Mouse (Mus musculus): ENCODE data around the gene Armh2. TPM values are rescaled to one million over a fixed set of nuclear protein-coding genes. Genes with fewer than 3 reads are reported as not detected.

Armh2 gene
- polyA plus RNA-seq, 1 experiment from 2014 or later = not detected

DNA sequence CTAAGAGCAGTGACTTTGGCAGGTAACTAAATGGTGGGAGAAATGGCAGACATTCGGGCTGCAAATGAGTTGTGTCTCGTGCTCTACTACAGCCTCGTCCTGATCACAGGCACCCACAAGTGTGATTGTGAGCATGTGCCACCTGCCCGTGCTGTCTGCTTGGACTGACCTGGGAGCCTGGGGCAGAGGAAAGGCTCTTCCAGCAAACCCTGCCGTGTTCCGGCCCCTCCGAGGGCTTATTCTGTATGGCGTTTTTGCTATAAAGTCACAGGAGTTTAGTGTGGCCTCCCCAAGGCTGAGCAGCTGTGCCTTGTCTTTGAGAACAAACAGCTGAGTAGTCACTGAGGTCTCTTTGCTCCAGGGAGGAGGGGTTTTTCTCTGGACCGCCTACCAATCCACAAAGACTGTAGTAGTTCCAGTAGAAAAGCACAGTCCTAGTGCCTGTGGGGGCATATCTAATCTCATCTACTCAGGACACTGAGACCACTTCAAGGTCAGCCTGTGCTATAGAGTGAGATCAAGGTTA is 26.6 kb upstream of the Armh2 start:
- ATAC-seq (replicated peaks; ENCODE audit: low FRiP score) = no peak
- Histone ChIP-seq H3K9ac (ENCODE audit: low read depth, low read length) (no peak overlapping the region), H3K4me1 (replicated peaks; ENCODE audit: control insufficient read depth, insufficient read depth, low read length) (no peaks in the 10 kb centered on the region), H3K9me3 (ENCODE audit: control insufficient read depth, low read length) (no peaks in the 10 kb centered on the region), H3K4me2 (no peak overlapping the region), H3K36me3 (ENCODE audit: control insufficient read depth, insufficient read depth, low read length) (no peaks in the 10 kb centered on the region), H3K27ac (ENCODE audit: low read depth, low read length) (no peak overlapping the region), H3K4me3 (ENCODE audit: low read depth, low read length) (no peak overlapping the region), H3K27me3 (replicated peaks; ENCODE audit: control insufficient read depth, insufficient read depth, low read length) (no peaks in the 10 kb centered on the region)
- WGBS = 84% methylated on average over 9 of the region's 9 CpGs
- DNase-seq (ENCODE audit: low spot score) = no peak

DNA sequence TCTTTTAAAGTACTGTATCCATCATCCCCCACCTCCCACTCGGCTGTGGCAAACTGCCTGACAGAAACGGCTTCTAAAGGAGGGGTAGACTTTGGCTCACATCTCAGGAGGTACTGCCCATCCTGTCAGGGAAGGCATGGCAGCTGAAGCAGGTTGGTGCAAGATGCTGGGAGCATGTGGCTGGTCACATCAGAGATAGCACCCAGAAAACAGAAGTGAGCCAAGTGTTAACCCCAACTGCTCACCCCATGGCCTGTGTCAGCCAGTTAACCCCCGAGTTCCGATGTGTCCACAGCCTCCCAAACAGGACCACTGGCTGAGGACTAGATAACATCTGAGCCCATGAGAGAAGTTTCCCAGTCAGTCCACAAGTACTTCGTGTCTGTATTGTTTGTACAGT is 25.4 kb upstream of the Armh2 start:
- ATAC-seq (replicated peaks; ENCODE audit: low FRiP score) (no peak), DNase-seq (ENCODE audit: low spot score) (no peak)
- H3K9ac ChIP-seq (ENCODE audit: low read depth, low read length) = no peak overlapping the region
- H3K4me2 ChIP-seq = no peak overlapping the region
- H3K4me1 ChIP-seq (replicated peaks; ENCODE audit: control insufficient read depth, insufficient read depth, low read length) = no peaks in the 10 kb centered on the region
- 71% methylated on average over 5 of the region's 5 CpGs for WGBS
- no peaks in the 10 kb centered on the region for H3K9me3 ChIP-seq (ENCODE audit: control insufficient read depth, low read length)
- H3K27me3 ChIP-seq (replicated peaks; ENCODE audit: control insufficient read depth, insufficient read depth, low read length) = no peaks in the 10 kb centered on the region
- no peak overlapping the region for H3K27ac ChIP-seq (ENCODE audit: low read depth, low read length)
- no peak overlapping the region for H3K4me3 ChIP-seq (ENCODE audit: low read depth, low read length)
- no peaks in the 10 kb centered on the region for H3K36me3 ChIP-seq (ENCODE audit: control insufficient read depth, insufficient read depth, low read length)

DNA sequence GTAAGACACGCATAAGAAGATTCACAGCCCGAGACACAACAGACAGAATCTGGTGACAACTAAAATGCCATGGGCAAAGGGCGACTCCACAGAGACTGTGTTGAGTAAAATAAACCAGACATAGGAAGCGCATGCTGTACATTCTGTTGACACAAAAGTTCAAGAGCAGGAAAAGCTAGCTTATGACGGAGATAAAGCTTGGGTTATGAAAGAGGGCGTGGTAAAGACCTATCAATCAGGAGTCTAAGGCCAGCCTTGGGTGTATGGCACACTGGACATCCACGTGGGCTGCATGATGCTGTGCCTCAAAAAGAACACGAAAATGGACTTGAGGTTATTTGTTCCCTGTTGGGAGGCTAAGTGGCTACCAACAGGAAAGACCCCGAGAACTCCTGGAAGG is 24.6 kb upstream of the Armh2 start:
- ATAC-seq (replicated peaks; ENCODE audit: low FRiP score) = no peak
- Histone ChIP-seq H3K36me3 (ENCODE audit: control insufficient read depth, insufficient read depth, low read length) (no peaks in the 10 kb centered on the region), H3K4me3 (ENCODE audit: low read depth, low read length) (no peak overlapping the region), H3K4me1 (replicated peaks; ENCODE audit: control insufficient read depth, insufficient read depth, low read length) (no peaks in the 10 kb centered on the region), H3K4me2 (no peak overlapping the region), H3K9ac (ENCODE audit: low read depth, low read length) (no peak overlapping the region), H3K27ac (ENCODE audit: low read depth, low read length) (no peak overlapping the region), H3K27me3 (replicated peaks; ENCODE audit: control insufficient read depth, insufficient read depth, low read length) (no peaks in the 10 kb centered on the region), H3K9me3 (ENCODE audit: control insufficient read depth, low read length) (no peaks in the 10 kb centered on the region)
- DNase-seq (ENCODE audit: low spot score) = no peak
- 73% methylated on average over 9 of the region's 9 CpGs for WGBS

DNA sequence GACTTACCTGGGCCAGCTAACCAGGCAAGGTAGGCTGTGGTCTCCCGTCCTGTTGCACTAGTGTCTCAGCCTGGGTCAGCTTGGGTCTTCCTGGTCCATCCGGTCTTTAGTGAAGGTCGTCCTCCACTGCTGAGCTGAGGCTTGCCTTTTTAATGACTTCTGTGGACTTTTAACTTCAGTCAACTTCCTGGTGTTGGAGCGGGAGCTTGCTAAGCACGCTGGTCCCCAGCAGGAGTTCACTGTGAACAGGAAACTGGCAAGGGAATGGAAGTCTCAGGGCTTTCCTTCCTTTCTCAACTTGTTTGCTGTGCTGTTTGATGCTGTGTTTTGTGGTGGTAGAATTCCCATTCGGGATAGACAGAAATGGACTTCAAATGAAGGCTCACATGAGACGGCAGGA is 23.4 kb upstream of the Armh2 start:
- Histone ChIP-seq H3K27ac (ENCODE audit: low read depth, low read length) (no peak overlapping the region), H3K36me3 (ENCODE audit: control insufficient read depth, insufficient read depth, low read length) (no peaks in the 10 kb centered on the region), H3K4me2 (no peak overlapping the region), H3K9ac (ENCODE audit: low read depth, low read length) (no peak overlapping the region), H3K4me1 (replicated peaks; ENCODE audit: control insufficient read depth, insufficient read depth, low read length) (no peaks in the 10 kb centered on the region), H3K27me3 (replicated peaks; ENCODE audit: control insufficient read depth, insufficient read depth, low read length) (no peaks in the 10 kb centered on the region), H3K4me3 (ENCODE audit: low read depth, low read length) (no peak overlapping the region), H3K9me3 (ENCODE audit: control insufficient read depth, low read length) (no peaks in the 10 kb centered on the region)
- 68% methylated on average over 7 of the region's 7 CpGs for WGBS
- no peak for ATAC-seq (replicated peaks; ENCODE audit: low FRiP score)
- DNase-seq (ENCODE audit: low spot score) = no peak

DNA sequence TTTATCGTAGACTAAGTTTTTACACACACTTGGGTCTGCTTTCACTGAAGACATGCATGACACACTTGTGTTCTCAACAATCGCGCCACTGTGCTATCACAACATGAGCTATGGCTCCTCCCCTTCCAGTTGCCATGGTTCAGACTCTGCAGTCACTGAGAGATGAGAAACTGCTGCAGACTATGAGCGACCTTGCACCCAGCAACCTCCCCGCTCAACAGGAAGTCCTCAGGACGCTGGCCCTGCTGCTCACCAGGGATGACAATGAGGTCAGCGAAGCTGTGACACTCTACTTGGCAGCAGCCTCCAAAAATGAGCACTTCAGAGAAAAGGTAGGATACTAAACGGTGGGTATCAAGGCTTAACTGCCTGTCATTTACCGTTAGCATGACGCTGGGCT is 19.5 kb upstream of the Armh2 start:
- Histone ChIP-seq H3K4me1 (replicated peaks; ENCODE audit: control insufficient read depth, insufficient read depth, low read length) (no peaks in the 10 kb centered on the region), H3K27me3 (replicated peaks; ENCODE audit: control insufficient read depth, insufficient read depth, low read length) (no peaks in the 10 kb centered on the region), H3K9ac (ENCODE audit: low read depth, low read length) (no peak overlapping the region), H3K9me3 (ENCODE audit: control insufficient read depth, low read length) (no peaks in the 10 kb centered on the region), H3K36me3 (ENCODE audit: control insufficient read depth, insufficient read depth, low read length) (0 out of 2 replicates have a peak, but pooled peaks cover 2% of the 10 kb centered on the region), H3K4me3 (ENCODE audit: low read depth, low read length) (no peak overlapping the region), H3K4me2 (no peak overlapping the region), H3K27ac (ENCODE audit: low read depth, low read length) (no peak overlapping the region)
- WGBS = 76% methylated on average over 10 of the region's 10 CpGs
- ATAC-seq (replicated peaks; ENCODE audit: low FRiP score) = no peak
- no peak for DNase-seq (ENCODE audit: low spot score)

DNA sequence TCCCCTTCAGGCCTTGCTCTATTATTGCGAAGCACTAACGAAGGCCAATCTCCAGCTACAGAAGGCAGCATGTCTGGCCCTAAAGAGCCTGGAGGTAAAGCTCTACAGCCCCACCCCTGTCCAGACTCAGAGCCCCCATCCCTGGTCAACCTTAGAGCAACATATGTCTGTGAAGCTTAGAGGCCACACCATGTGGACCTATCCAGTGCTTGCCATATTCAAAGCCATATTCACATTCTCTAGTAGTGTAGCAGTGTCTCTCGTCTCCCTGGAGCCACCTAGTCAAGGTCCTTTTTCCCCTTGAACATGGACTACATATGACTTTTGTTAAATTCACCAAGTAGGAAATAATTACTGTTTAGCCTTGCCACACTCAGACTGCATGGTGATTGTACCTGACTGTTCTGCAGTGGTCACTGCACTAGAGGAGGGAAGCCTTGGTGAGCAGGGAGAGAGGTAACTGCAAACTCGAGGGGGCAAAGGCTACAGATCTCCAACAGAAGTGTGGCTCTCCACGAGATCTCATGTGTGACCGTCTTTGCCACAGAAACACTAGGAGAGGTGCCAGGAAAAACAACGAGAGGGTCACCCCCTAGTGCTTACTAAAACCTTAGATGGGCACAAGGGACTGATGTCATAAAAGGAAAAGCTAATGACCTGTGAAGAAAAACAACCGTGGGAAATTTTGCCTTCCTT is 17.2 kb upstream of the Armh2 start:
- H3K9ac ChIP-seq (ENCODE audit: low read depth, low read length) = no peak overlapping the region
- H3K27ac ChIP-seq (ENCODE audit: low read depth, low read length) = no peak overlapping the region
- H3K27me3 ChIP-seq (replicated peaks; ENCODE audit: control insufficient read depth, insufficient read depth, low read length) = no peaks in the 10 kb centered on the region
- no peak overlapping the region for H3K4me2 ChIP-seq
- no peak for DNase-seq (ENCODE audit: low spot score)
- no peaks in the 10 kb centered on the region for H3K9me3 ChIP-seq (ENCODE audit: control insufficient read depth, low read length)
- H3K4me1 ChIP-seq (replicated peaks; ENCODE audit: control insufficient read depth, insufficient read depth, low read length) = no peaks in the 10 kb centered on the region
- whole genome bisulfite sequencing = 76% methylated on average over 8 of the region's 8 CpGs
- H3K36me3 ChIP-seq (ENCODE audit: control insufficient read depth, insufficient read depth, low read length) = 0 out of 2 replicates have a peak, but pooled peaks cover 2% of the 10 kb centered on the region
- no peak for ATAC-seq (replicated peaks; ENCODE audit: low FRiP score)
- no peak overlapping the region for H3K4me3 ChIP-seq (ENCODE audit: low read depth, low read length)

DNA sequence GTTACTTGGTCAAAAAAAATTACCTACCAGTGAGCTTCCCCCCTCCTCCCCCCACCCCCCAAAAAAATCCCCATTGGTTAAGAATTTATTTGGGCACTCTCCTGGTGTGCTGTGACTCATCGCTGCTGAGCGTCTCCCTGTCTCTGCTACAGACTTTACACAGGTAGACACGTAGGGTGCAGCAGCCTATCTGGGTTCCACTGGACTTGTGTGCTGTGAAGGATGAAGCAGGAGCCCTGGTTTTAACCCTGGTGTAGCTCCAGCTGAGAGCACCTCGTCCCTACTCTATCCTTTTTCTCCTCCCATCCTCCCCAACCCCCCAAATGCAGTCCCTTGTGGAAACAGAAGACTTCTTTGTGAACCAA is 16.7 kb upstream of the Armh2 start:
- Histone ChIP-seq H3K4me3 (ENCODE audit: low read depth, low read length) (no peak overlapping the region), H3K4me2 (no peak overlapping the region), H3K4me1 (replicated peaks; ENCODE audit: control insufficient read depth, insufficient read depth, low read length) (no peaks in the 10 kb centered on the region), H3K27ac (ENCODE audit: low read depth, low read length) (no peak overlapping the region), H3K9me3 (ENCODE audit: control insufficient read depth, low read length) (no peaks in the 10 kb centered on the region), H3K27me3 (replicated peaks; ENCODE audit: control insufficient read depth, insufficient read depth, low read length) (no peaks in the 10 kb centered on the region), H3K36me3 (ENCODE audit: control insufficient read depth, insufficient read depth, low read length) (0 out of 2 replicates have a peak, but pooled peaks cover 2% of the 10 kb centered on the region), H3K9ac (ENCODE audit: low read depth, low read length) (no peak overlapping the region)
- WGBS = 73% methylated on average over 4 of the region's 4 CpGs
- no peak for ATAC-seq (replicated peaks; ENCODE audit: low FRiP score)
- no peak for DNase-seq (ENCODE audit: low spot score)

DNA sequence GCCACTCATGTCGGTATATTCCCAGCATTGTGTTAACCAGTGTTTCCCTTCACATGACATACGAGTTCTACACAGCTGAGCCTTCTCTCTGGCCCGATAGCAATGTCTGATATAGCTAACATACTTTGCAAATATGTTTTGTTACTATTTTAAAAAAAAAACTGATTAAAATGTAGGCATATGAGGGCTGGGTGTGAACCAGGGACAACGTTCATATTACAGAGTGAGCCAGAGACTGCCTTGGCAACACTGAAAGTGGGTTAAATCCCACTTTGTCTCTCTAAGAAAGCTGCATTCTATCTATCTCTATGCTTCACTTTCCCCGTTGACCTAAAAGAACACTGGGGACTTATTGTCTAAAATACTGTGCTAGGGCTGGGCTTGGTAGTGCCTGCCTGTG is 11.9 kb upstream of the Armh2 start:
- Histone ChIP-seq H3K4me1 (replicated peaks; ENCODE audit: control insufficient read depth, insufficient read depth, low read length) (no peaks in the 10 kb centered on the region), H3K27ac (ENCODE audit: low read depth, low read length) (no peak overlapping the region), H3K36me3 (ENCODE audit: control insufficient read depth, insufficient read depth, low read length) (0 out of 2 replicates have a peak, but pooled peaks cover 2% of the 10 kb centered on the region), H3K27me3 (replicated peaks; ENCODE audit: control insufficient read depth, insufficient read depth, low read length) (no peaks in the 10 kb centered on the region), H3K9ac (ENCODE audit: low read depth, low read length) (no peak overlapping the region), H3K4me3 (ENCODE audit: low read depth, low read length) (no peak overlapping the region), H3K4me2 (no peak overlapping the region), H3K9me3 (ENCODE audit: control insufficient read depth, low read length) (no peaks in the 10 kb centered on the region)
- 89% methylated on average over 5 of the region's 5 CpGs for WGBS
- no peak for ATAC-seq (replicated peaks; ENCODE audit: low FRiP score)
- no peak for DNase-seq (ENCODE audit: low spot score)

DNA sequence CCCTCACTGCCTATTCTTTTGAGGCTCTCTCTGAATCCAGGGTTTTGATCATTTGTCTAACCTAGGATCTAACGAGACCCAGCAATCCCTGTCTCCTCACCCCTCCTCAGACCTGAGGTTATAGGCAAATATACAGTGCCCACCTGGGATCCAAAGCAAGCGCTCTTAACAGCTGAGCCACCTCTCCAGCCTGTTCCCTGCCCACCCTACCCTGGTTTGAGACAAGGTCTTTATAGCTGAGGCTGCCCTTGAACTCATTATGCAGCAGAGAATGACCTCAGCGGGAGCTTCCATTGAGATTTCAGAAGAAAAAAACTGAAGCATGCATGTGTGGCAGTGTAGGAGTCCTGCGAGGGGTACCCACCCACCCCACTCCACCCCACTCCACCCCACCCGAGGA is 6.5 kb upstream of the Armh2 start:
- no peak for ATAC-seq (replicated peaks; ENCODE audit: low FRiP score)
- H3K27ac ChIP-seq (ENCODE audit: low read depth, low read length) = no peak overlapping the region
- DNase-seq (ENCODE audit: low spot score) = no peak
- H3K9me3 ChIP-seq (ENCODE audit: control insufficient read depth, low read length) = no peaks in the 10 kb centered on the region
- H3K4me3 ChIP-seq (ENCODE audit: low read depth, low read length) = no peak overlapping the region
- WGBS = 84% methylated on average over 5 of the region's 5 CpGs
- H3K27me3 ChIP-seq (replicated peaks; ENCODE audit: control insufficient read depth, insufficient read depth, low read length) = no peaks in the 10 kb centered on the region
- H3K4me1 ChIP-seq (replicated peaks; ENCODE audit: control insufficient read depth, insufficient read depth, low read length) = no peaks in the 10 kb centered on the region
- H3K9ac ChIP-seq (ENCODE audit: low read depth, low read length) = no peak overlapping the region
- H3K4me2 ChIP-seq = no peak overlapping the region
- H3K36me3 ChIP-seq (ENCODE audit: control insufficient read depth, insufficient read depth, low read length) = no peaks in the 10 kb centered on the region
